Mouse (Mus musculus): ENCODE results near the gene Tpte. TPM values are rescaled to one million over a fixed set of nuclear protein-coding genes. Genes with fewer than 3 reads are reported as not detected.

Tpte gene
- total RNA-seq, 2 experiments from 2014 or later, result not detected

Other genes starting within 250 kb of the Tpte start
- gene Atp7b, start 223.1 kb upstream of the Tpte start, total RNA-seq (2021), result 1 to 10 TPM in 1 of 2 experiments, under 1 TPM in 1; 0.83 to 1.2 TPM
- 10 to 100 TPM; 32.7 to 46.0 TPM for gene Alg11, start 222.7 kb upstream of the Tpte start, total RNA-seq (2021)
- 1 to 10 TPM; 4.0 to 6.5 TPM for gene Nek5, start 158.4 kb upstream of the Tpte start, total RNA-seq (2021)
- 1 to 10 TPM; 5.1 to 5.5 TPM for gene Nek3, start 117.0 kb upstream of the Tpte start, total RNA-seq (2021)
- gene Ckap2, start 97.6 kb upstream of the Tpte start, total RNA-seq (2021), result 1 to 10 TPM; 1.3 to 1.6 TPM
- 10 to 100 TPM; 31.9 to 34.3 TPM for gene Vps36, start 90.6 kb upstream of the Tpte start, total RNA-seq (2021)
- 1 to 10 TPM; 2.1 to 2.3 TPM for gene Thsd1, start 56.1 kb upstream of the Tpte start, total RNA-seq (2021)
- gene Slc25a15, start 115.2 kb downstream of the Tpte start, total RNA-seq (2021), result 10 to 100 TPM; 10.7 to 15.4 TPM
- 10 to 100 TPM; 36.6 to 44.4 TPM for gene Mrps31, start 127.9 kb downstream of the Tpte start, total RNA-seq (2021)